Mouse (Mus musculus) midbrain, embryonic 16.5 days (tissue): ENCODE measurements around the gene Chmp2b. TPM values are rescaled to one million over a fixed set of nuclear protein-coding genes. Genes with fewer than 3 reads are reported as not detected.

Experiments used
- ATAC-seq: fragments of 200-750 bp; cut with Nextera tagmentation; 2 replicates; pipeline ENCODE4 v1.8.0; 2017; ENCODE audit warnings: moderate TSS enrichment
- H3K27ac ChIP-seq: fragments of 300-500 bp; sonication (generic); 2 replicates; pipeline ENCODE4 v1.5.1; 2014; ENCODE audit warnings: mild to moderate bottlenecking, low read length, mixed read lengths
- H3K27me3 ChIP-seq: fragments of 300-500 bp; sonication (generic); 2 replicates; pipeline ENCODE4 v1.6.1; 2014; ENCODE audit warnings: low read depth, low read length, mixed read lengths; ENCODE audit not compliant: control insufficient read depth, insufficient read depth
- H3K36me3 ChIP-seq: fragments of 300-500 bp; sonication (generic); 2 replicates; pipeline ENCODE4 v1.6.1; 2014; ENCODE audit warnings: mild to moderate bottlenecking, low read length, moderate library complexity, mixed read lengths; ENCODE audit not compliant: control insufficient read depth, insufficient read depth
- H3K4me1 ChIP-seq: fragments of 300-500 bp; sonication (generic); 2 replicates; pipeline ENCODE4 v1.6.1; 2014; ENCODE audit warnings: mild to moderate bottlenecking, low read length, mixed read lengths; ENCODE audit not compliant: control insufficient read depth, insufficient read depth
- H3K4me2 ChIP-seq: fragments of 300-500 bp; sonication (generic); 2 replicates; pipeline ENCODE4 v1.6.1; 2014; ENCODE audit warnings: mild to moderate bottlenecking, low read length, mixed read lengths
- H3K4me3 ChIP-seq: fragments of 300-500 bp; sonication (generic); 2 replicates; pipeline ENCODE4 v1.5.1; 2014; ENCODE audit warnings: low read depth, mild to moderate bottlenecking, low read length, moderate library complexity, mixed read lengths
- H3K9ac ChIP-seq: fragments of 300-500 bp; sonication (generic); 2 replicates; pipeline ENCODE4 v1.6.1; 2014; ENCODE audit warnings: low read depth, low read length, mixed read lengths
- H3K9me3 ChIP-seq: fragments of 300-500 bp; sonication (generic); replicated peaks from 2 replicates; pipeline ENCODE4 v1.6.1; 2014; ENCODE audit warnings: mild to moderate bottlenecking, low read length, mixed read lengths; ENCODE audit not compliant: control insufficient read depth, poor library complexity, severe bottlenecking
- WGBS: fragments of 180-500 bp; shearing (Covaris S2); extraction: QIAGEN DNeasy Blood & Tissue Kit; methylation state at CpG from one replicate; pipeline ENCODE4 v1.1.7; 2014; 5-methylcytosine and 5-hydroxymethylcytosine counted together
- polyA plus RNA-seq: library from polyadenylated mRNA; unstranded; fragments of >200 nt; fragmentation: Nextera tagmentation; extraction: Ambion mirVana; gene quantifications from 2 replicates; pipeline ENCODE4 v1.2.1, GENCODE M21; 2015

Gene Chmp2b
- polyA plus RNA-seq, 1 experiment from 2014 or later, result 136 TPM

GRCm38 (mm10) chr16:65564306-65564705 lies 1.8 kb upstream of the Chmp2b start:
- Histone ChIP-seq H3K36me3 (no peaks in the 10 kb centered on the region), H3K27me3 (no peaks in the 10 kb centered on the region), H3K4me3 (no peak overlapping the region), H3K4me2 (no peak overlapping the region), H3K9me3 (no peaks in the 10 kb centered on the region), H3K27ac (no peak overlapping the region), H3K4me1 (peaks cover 12% of the 10 kb centered on the region), H3K9ac (no peak overlapping the region)
- ATAC-seq, result no peak
- 79% methylated on average over 8 of the region's 8 CpGs for WGBS

DNA sequence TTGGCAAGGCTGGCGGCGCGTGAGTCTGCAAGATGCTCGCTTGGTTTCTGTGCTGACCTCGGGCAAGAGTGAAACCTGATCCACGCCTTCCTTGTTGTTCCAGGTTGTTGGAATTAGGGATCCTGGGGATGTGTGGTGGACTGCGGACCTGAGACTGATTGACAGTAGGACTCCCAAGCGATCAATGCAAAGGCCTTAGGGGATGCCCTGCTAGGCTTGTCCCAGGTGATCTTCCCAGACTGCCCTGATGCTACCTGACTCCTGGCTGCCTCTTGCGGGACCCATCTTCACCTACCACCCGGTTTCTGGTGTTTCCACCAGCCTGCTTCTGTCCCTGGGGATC lies 309 bp upstream of the Chmp2b start:
- Histone ChIP-seq H3K4me3 (peak overlapping the region; percentile 100), H3K27ac (peak overlapping the region; percentile 80), H3K4me2 (peak overlapping the region; percentile 67), H3K36me3 (no peaks in the 10 kb centered on the region), H3K4me1 (peaks cover 13% of the 10 kb centered on the region), H3K9me3 (no peaks in the 10 kb centered on the region), H3K9ac (peak overlapping the region; percentile 86), H3K27me3 (no peaks in the 10 kb centered on the region)
- ATAC-seq, result peak; percentile 82
- under 1% methylated on average over 10 of the region's 10 CpGs for WGBS

DNA sequence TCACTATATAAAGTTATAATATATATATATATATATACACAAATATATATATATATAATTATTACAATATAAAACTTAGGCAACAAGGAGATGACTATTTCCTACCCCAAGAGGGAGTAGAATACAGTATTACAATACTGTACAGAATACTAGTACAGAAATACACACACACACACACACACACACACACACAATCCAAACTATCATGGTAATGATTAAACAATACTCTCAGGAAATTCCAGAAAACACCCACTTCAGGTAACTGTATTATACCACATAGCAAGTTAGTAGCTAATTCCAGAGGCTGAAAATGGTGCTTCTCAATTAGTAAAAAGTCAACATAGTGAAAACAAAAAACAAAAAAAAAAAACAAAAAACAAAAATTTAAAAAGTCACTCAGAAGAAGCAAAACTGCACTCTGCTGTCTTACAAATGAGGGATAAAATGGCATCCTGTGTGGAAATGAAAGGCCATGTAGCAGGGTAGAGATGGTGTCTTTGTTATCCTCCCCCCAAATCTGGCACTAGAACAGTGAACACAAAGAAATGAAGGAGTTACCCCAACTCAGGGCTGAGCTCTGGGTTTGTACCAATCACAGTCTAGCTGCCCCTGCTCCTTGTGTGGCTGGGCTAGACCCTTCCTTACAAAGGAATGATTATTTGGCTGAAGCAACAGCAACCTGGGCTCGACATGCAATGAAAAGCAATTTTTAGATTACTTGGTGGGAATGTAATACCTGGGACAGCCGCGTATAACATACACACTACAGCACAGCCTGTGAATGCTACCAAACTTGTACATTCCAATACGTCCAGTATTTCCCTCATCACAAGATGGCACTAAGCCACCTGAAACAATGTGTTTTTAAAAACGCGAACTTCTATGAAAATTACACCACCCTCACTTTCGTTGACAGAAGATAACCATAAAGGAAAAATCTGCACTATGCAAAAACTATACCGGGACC lies 1.2 kb downstream of the Chmp2b start:
- 10% methylated on average over 8 of the region's 8 CpGs for WGBS

DNA sequence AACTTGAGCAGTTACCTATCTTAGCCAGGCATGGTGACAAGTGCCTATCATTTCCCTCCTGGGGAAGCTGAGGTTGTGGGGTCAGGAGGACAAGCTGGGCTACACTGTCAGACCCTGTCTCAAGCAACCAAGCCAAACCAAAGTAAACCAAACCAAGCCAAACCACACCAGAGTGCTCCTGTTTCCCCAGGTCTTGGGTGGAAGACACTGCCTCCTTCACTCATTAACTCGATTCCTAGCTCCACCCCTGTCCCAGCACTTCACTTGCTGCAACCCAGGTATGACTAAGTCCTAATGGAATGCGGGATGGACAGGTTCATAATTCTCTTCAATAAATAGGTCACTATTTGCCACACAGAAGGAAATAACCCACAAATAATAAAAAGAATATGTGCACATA lies 2.9 kb downstream of the Chmp2b start:
- Histone ChIP-seq H3K4me3 (no peak overlapping the region), H3K9me3 (no peaks in the 10 kb centered on the region), H3K9ac (no peak overlapping the region), H3K4me2 (no peak overlapping the region), H3K4me1 (peaks cover 13% of the 10 kb centered on the region), H3K27ac (no peak overlapping the region), H3K36me3 (no peaks in the 10 kb centered on the region), H3K27me3 (no peaks in the 10 kb centered on the region)
- no peak for ATAC-seq
- WGBS, result 84% methylated on average over 2 of the region's 2 CpGs

More for the DNA sequence above, 1.2 kb downstream of the Chmp2b start:
- Histone ChIP-seq H3K36me3 (no peaks in the 10 kb centered on the region), H3K4me3 (peak overlapping the region; percentile 100), H3K9me3 (no peaks in the 10 kb centered on the region), H3K27ac (peak overlapping the region; percentile 56), H3K4me1 (peaks cover 13% of the 10 kb centered on the region), H3K27me3 (no peaks in the 10 kb centered on the region), H3K9ac (peak overlapping the region; percentile 86), H3K4me2 (peak overlapping the region; percentile 67)
- peak; percentile 49 for ATAC-seq

DNA sequence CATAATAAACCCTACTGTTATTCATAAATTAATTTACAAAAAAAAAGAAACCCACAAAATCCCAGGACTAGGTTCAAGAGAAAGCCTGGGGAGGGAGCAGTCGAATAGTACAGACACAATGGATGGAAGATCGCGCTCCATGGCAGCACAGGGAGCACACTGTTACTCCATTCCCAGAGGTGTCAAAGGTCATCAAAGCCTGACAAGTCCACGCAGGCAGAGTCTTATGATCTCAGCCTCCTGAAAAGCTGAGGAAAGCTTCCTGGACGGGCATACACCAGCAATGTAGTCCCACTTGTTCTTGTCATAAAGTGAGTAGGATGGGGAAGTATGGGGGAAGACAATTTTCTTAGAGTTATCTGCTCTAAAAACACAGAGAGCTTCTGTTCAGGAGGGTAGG lies 5.2 kb downstream of the Chmp2b start:
- Histone ChIP-seq H3K4me3 (no peak overlapping the region), H3K27ac (no peak overlapping the region), H3K4me1 (peaks cover 13% of the 10 kb centered on the region), H3K27me3 (no peaks in the 10 kb centered on the region), H3K9ac (no peak overlapping the region), H3K9me3 (no peaks in the 10 kb centered on the region), H3K4me2 (no peak overlapping the region), H3K36me3 (no peaks in the 10 kb centered on the region)
- WGBS, result 72% methylated on average over 5 of the region's 5 CpGs
- ATAC-seq, result no peak

DNA sequence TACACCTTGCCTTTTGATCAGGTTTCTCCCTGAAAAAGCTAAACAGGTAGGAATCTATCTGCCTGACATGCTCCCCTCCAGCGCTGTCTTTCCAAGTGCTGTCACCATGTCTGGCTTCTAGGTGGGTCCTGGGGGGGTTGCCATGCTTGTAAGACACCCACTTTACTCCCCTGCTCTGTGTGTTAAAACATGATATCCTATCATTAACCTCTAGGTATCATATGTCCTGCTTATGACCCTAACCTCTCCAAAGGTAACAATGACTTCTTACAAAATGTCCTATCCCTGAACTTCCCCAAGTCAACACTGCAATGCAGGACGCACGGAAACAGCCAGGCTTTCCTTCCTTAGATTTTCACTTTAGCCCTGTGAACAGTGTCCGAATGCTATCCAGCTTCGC lies 8.3 kb downstream of the Chmp2b start:
- 89% methylated on average over 5 of the region's 5 CpGs for WGBS
- H3K9me3 ChIP-seq, result no peaks in the 10 kb centered on the region
- H3K27ac ChIP-seq, result no peak overlapping the region
- no peaks in the 10 kb centered on the region for H3K36me3 ChIP-seq
- no peak overlapping the region for H3K4me3 ChIP-seq
- ATAC-seq, result no peak
- H3K9ac ChIP-seq, result no peak overlapping the region
- no peak overlapping the region for H3K4me2 ChIP-seq
- 0 out of 2 replicates have a peak, but pooled peaks cover under 1% of the 10 kb centered on the region for H3K4me1 ChIP-seq
- H3K27me3 ChIP-seq, result no peaks in the 10 kb centered on the region

- H3K4me3 ChIP-seq, result no peak overlapping the region
- WGBS, result 84% methylated on average over 13 of the region's 13 CpGs
- H3K4me2 ChIP-seq, result no peak overlapping the region
- H3K4me1 ChIP-seq, result no peaks in the 10 kb centered on the region
- no peak overlapping the region for H3K27ac ChIP-seq
- no peak for ATAC-seq
- no peak overlapping the region for H3K9ac ChIP-seq
- no peaks in the 10 kb centered on the region for H3K9me3 ChIP-seq
- no peaks in the 10 kb centered on the region for H3K27me3 ChIP-seq
- 0 out of 2 replicates have a peak, but pooled peaks cover 2% of the 10 kb centered on the region for H3K36me3 ChIP-seq
Measured at GRCm38 (mm10) chr16:65550814-65551213, 11.7 kb downstream of the Chmp2b start.

DNA sequence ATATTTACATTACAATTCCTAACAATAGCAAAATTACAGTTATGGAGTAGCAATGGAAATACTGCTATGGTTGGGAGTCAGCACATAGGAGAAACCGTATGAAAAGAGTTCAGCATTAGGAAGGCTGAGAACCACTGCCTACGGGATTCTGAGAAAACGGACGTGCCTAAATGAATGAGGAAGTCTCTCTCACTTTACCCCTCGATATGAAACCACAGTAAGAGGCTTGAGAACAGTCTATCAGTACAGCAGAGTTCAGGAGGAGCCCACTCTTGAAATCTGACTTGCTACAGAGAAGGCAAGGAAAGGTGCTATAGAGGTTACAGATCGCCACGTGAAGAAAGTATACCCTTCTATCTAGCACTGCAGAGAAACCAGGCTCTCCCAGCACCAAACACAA lies 13.6 kb downstream of the Chmp2b start:
- Histone ChIP-seq H3K27ac (no peak overlapping the region), H3K27me3 (no peaks in the 10 kb centered on the region), H3K4me2 (no peak overlapping the region), H3K9ac (no peak overlapping the region), H3K4me1 (no peaks in the 10 kb centered on the region), H3K36me3 (0 out of 2 replicates have a peak, but pooled peaks cover 7% of the 10 kb centered on the region), H3K4me3 (no peak overlapping the region), H3K9me3 (no peaks in the 10 kb centered on the region)
- ATAC-seq, result no peak
- WGBS, result 91% methylated on average over 7 of the region's 7 CpGs

DNA sequence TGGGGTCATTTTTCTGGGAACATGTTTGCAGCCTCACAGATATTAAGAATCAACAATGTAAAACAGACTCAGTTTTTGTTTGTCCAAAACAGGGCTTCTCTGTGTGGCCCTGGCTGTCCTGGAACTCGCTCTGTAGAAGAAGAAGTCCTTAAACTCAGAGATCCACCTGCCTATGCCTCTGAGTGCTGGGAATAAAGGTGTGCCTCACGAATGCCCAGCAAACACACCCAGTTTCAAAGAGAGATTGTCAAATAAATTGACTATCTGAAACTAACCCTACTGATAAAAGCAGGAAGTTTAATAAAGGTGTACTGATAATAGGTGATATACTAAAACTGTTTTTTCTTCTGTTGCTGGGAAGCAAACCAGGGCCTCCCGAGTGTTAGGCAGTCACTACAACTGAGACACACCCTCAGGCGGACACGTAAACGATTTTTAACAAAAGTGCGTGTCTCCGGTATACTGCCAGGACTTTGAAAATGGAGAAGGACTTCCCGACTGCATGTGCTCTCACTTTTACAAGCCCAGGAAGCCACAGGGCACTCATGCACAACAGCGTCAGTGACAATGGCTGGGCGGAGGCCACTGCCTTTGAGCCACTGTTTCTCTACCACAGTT lies 18.7 kb downstream of the Chmp2b start:
- no peak overlapping the region for H3K4me3 ChIP-seq
- ATAC-seq, result no peak

More for the DNA sequence above, 18.7 kb downstream of the Chmp2b start:
- 82% methylated on average over 11 of the region's 11 CpGs for WGBS
- Histone ChIP-seq H3K27ac (no peak overlapping the region), H3K9me3 (no peaks in the 10 kb centered on the region), H3K27me3 (no peaks in the 10 kb centered on the region), H3K4me2 (no peak overlapping the region), H3K4me1 (no peaks in the 10 kb centered on the region), H3K9ac (no peak overlapping the region), H3K36me3 (peaks cover 19% of the 10 kb centered on the region)
